Mouse (Mus musculus): Measurements from ENCODE around the gene Dupd1.

The Dupd1 gene

DNA sequence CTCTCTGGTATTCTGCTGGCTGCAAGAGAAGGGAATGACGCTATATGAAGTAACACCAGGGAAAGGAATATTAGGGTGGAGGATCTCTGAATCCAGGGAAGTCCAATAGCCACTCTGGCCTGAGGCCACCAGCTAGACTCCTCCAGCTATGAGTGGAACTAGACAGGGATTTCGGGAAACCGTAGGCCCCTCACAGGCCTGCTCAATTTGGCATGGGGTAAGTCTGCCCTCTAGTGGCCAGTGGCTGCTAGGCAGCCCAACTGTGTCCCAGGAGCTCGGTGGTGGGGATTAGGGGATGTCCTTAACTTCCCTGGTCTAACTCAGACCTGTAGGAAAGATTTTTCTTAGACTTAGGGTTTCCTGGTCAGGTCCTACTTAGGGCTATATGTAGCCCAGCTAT lies 27.4 kb upstream of the Dupd1 start:
- Histone ChIP-seq H3K36me3 (ENCODE audit: control insufficient read depth, insufficient read depth, low read length, poor library complexity, severe bottlenecking) (no peaks in the 10 kb centered on the region), H3K27me3 (ENCODE audit: control insufficient read depth, insufficient read depth, low read length, poor library complexity, severe bottlenecking) (no peaks in the 10 kb centered on the region)
- peak; percentile 78 for DNase-seq (ENCODE audit: low read depth, low spot score)

DNA sequence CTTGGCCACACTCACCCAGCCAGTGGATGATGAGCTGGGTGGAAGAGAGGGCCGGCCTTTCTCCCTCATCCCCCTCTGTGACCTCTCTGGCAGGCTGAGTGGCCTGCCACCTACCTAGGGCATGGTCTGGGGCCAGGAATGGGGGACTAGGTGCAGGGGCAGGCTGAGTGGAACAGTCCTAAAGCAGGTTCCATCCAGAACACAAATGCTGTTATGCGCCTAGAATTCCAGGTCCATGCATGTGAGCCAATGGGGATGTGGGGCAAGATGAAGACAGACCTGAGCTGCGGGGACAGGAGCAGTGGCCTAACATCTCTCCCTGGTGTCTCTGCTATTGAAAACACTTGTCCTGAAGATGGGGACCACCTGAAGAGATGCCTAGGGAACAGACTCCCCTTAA lies 26.9 kb upstream of the Dupd1 start:
- Histone ChIP-seq H3K27me3 (ENCODE audit: control insufficient read depth, insufficient read depth, low read length, poor library complexity, severe bottlenecking) (no peaks in the 10 kb centered on the region), H3K36me3 (ENCODE audit: control insufficient read depth, insufficient read depth, low read length, poor library complexity, severe bottlenecking) (no peaks in the 10 kb centered on the region)
- DNase-seq (ENCODE audit: low read depth, low spot score) = no peak

DNA sequence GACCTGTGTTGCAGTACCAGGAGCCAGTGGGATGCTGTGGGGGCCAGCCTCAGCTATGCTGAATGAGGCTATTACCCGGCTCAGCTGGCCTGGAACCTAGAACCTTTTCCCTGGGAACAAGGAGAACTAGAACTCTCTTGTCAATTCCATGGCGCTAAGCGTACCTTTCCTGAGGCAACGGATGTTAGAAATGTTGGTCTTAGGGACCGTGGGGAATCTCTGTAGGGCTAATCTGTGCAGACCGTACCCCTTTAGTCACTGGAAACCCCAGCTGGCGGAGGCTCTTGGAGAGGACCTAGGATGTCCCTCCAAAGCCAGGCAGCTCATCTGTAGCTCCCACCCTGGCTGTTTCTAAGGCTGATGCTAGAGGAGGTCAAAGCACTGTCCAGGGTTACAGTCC lies 26.0 kb upstream of the Dupd1 start:
- no peak for DNase-seq (ENCODE audit: low read depth, low spot score)
- Histone ChIP-seq H3K27me3 (ENCODE audit: control insufficient read depth, insufficient read depth, low read length, poor library complexity, severe bottlenecking) (no peaks in the 10 kb centered on the region), H3K36me3 (ENCODE audit: control insufficient read depth, insufficient read depth, low read length, poor library complexity, severe bottlenecking) (no peaks in the 10 kb centered on the region)

DNA sequence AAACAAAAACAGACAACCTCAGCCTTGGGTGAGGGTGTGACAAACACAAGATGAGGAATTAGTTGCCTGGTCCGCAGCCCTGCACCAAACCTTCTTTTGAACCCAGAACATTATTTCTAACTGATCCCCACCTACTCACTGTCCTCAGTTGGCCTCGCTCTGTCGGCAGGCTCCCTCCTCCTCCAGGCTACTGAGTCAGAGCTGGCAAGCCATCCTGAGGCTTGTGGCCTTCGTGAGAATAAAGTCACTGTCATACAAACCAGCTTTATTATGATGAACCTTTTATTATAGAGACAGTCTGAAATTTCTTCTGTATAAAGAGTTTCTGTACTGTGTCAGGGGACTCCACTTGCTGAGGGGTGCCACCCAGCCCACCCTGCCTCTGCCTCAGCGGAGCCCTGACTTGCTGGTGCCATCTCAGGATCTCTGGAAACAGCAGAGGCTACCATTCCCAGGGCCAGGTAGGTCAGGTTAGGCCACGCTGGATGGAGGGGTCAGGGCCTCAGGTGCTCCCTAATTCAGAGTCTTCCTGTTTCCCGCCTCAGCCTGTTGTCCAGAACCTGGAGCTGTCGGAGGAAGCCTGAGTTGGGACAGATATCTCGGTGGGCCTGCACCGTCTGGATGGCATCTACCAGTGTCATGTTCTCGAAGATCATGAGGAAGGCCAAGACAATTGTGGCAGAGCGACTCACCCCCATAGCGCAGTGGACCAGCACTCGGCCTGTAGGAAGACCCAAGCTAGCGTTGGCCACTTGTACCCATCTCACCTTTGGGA lies 18.9 kb upstream of the Dupd1 start:
- Histone ChIP-seq H3K36me3 (ENCODE audit: control insufficient read depth, insufficient read depth, low read length, poor library complexity, severe bottlenecking) (no peaks in the 10 kb centered on the region), H3K27me3 (ENCODE audit: control insufficient read depth, insufficient read depth, low read length, poor library complexity, severe bottlenecking) (no peaks in the 10 kb centered on the region)
- DNase-seq (ENCODE audit: low read depth, low spot score) = no peak

DNA sequence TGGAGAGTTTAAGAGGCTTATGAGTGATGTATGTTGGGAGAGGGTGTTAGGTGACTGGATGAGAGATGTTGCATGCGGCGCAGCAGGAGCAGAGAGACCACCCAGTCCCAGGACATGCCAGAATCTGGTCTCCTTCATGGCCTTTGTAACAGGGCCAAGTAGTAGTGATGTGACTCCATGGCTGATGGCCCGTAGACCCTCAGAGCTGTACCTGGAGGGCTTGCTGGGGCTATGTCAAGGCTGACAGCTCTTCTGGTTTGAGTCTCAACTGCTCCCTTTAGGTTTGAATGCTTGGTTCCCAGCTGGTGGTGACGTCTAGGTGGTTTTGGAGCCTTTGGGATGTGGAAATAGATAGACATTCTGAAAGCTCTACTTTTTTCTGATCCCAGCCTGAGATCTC lies 15.6 kb upstream of the Dupd1 start:
- H3K36me3 ChIP-seq (ENCODE audit: control insufficient read depth, insufficient read depth, low read length, poor library complexity, severe bottlenecking) = no peaks in the 10 kb centered on the region
- H3K27me3 ChIP-seq (ENCODE audit: control insufficient read depth, insufficient read depth, low read length, poor library complexity, severe bottlenecking) = no peaks in the 10 kb centered on the region
- no peak for DNase-seq (ENCODE audit: low read depth, low spot score)

DNA sequence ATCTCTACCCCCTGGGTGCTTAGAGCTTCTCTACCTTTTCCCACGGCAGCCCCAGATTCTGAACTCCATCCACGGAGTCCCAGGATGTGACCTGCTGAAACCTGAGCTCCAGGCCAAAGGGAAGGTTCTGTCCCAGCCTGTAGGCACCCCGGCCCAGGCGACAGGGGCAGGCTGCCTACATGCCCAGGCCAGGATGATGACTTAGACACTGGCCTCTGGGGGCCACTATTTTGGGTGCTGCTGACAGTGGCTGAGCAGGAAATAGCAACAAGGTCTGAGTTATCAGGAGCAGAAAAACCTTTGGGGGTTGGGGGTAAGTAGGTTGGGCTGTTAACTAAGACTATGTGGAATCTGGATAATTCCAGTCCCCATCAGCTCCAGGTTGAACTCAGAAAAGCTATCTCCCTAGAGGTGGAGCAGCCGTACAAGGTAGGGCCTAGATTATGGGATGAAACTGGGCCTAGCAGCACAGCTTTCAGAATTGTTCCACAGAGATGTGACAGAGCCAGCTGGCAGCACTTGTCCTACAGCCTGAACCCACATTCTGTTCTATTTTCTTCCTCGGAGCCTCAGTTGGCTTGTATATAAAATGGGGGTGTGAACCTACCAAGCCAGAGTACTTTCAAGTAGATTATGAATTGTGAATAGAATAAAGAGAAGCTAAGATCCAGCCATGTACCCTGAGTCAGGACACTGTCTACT lies 14.8 kb upstream of the Dupd1 start:
- H3K36me3 ChIP-seq (ENCODE audit: control insufficient read depth, insufficient read depth, low read length, poor library complexity, severe bottlenecking) = no peaks in the 10 kb centered on the region
- no peaks in the 10 kb centered on the region for H3K27me3 ChIP-seq (ENCODE audit: control insufficient read depth, insufficient read depth, low read length, poor library complexity, severe bottlenecking)
- no peak for DNase-seq (ENCODE audit: low read depth, low spot score)

DNA sequence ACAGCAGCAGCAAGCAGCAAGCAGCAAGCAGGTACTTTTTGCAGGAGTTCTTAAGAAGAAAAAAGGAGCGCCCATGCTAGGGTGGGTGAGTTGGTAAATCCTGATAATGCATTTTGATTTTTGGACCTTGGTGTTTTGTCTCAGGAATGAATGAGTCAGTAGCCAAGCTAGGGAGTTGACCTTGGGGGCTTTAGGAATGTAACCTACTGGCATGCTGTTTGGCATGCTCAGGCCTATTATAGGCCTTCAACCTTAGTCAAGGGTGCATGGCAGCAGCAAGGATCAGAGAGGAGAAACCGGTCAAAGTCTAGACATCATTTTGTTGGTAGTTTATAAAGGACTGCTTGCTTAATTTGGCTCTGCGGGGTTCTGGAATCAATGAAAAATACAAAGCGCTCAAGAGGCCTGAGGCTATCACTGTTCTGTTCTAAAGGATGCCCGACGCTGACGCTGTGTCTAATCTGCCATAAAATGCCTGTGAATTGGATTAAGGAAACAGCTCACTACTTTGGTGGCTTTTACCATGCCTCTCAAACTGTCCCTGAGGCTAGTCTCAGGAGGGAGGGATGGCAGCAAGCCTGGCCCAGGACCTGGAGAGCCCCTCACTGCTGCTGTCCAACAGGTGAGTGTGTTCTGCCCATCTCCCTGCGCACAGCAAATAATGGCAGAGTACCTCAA lies 7.8 kb upstream of the Dupd1 start:
- no peaks in the 10 kb centered on the region for H3K27me3 ChIP-seq (ENCODE audit: control insufficient read depth, insufficient read depth, low read length, poor library complexity, severe bottlenecking)
- no peaks in the 10 kb centered on the region for H3K36me3 ChIP-seq (ENCODE audit: control insufficient read depth, insufficient read depth, low read length, poor library complexity, severe bottlenecking)
- no peak for DNase-seq (ENCODE audit: low read depth, low spot score)

DNA sequence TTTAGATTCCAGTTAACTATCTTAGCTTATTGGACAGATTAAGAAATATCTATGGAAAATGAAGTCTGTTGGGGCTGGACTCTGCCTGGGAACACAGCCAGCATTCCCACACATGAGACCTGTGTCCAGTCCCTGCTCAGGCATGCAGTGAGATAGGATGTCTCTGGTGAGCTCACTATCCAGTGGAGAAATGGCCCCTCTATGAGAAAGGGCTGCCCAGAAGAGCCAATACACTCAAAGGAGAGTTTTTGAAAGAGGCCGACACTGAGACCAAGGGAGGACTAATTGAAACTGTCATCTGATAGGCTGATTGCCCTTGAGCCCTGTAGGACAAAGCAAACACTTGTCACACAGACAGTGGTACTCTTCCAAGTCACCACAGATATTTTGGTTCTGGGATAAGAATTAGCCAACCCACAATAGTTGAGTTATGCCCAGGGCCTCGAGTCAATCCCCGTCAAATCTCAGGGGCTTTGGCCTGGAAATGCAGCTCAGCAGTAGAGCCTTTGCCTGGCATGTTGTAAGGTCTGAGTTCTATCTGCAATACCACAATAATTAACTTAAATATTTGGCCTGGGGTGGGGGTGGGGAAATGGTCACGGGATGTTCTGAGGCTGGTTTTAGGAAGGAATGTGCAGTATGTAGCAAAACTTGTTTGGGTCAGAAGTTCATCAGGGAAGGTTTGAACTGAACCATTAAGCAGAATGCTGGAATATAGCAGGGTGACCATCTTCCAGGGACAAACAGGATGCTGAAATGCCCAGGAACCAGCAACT lies 6.2 kb upstream of the Dupd1 start:
- no peak for DNase-seq (ENCODE audit: low read depth, low spot score)

DNA sequence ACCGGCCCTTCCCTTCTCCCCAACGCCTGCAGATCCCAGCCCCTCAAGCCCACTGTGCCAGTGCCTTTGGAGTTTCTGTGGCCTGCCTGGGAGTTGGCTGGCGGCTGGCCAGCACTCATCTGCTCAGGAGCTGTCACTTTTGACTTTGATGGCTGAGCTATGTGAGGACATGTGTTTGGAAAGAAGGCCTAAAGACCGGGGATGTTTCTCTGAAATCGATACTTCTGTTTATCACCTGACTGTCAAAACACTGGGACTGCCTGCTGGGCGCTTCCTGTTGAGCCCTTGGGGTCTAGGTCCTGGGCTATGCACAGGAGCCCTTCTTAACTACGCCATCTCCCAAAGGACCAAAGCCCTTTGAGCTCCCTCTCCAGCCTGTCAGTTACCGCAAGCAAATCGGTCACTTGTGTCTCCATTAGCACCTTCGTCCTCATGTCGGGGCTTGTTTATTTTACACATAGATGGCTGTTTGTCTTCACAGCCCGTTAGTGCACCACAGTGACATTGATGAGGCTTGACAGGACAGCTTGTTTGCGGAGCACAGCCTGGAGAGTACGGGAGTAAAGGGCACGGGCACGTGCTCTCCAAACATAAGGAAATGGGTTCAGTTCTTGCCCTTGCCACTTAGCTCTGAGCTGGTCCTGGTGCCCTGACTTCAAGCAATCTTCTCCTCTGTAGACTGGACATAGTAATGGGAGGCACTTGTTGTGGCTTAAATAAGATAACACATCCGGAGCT lies 5.4 kb upstream of the Dupd1 start:
- Histone ChIP-seq H3K36me3 (ENCODE audit: control insufficient read depth, insufficient read depth, low read length, poor library complexity, severe bottlenecking) (no peaks in the 10 kb centered on the region), H3K27me3 (ENCODE audit: control insufficient read depth, insufficient read depth, low read length, poor library complexity, severe bottlenecking) (no peaks in the 10 kb centered on the region)
- no peak for DNase-seq (ENCODE audit: low read depth, low spot score)

More for the DNA sequence above, 6.2 kb upstream of the Dupd1 start:
- Histone ChIP-seq H3K27me3 (ENCODE audit: control insufficient read depth, insufficient read depth, low read length, poor library complexity, severe bottlenecking) (no peaks in the 10 kb centered on the region), H3K36me3 (ENCODE audit: control insufficient read depth, insufficient read depth, low read length, poor library complexity, severe bottlenecking) (no peaks in the 10 kb centered on the region)

DNA sequence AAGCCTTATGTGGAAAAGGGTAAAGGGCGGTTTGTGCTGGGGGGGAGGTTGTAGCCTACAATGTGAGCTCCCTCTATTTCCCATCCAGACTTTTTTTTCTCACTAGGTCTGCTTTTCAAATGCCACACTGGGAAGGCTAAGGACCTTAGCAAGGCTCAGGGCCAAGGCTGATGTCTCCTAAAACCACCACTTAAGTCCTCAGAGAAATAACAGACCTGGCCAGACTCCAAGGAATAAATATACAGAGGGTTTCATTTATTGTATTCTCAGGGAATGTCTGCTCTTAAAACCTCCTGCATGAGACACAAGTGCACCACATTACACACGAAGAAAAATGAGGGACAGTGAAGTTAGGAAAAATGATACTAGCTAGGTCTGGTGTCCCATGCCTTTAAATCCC lies 3.1 kb downstream of the Dupd1 start:
- H3K27me3 ChIP-seq (ENCODE audit: control insufficient read depth, insufficient read depth, low read length, poor library complexity, severe bottlenecking) = no peaks in the 10 kb centered on the region
- no peaks in the 10 kb centered on the region for H3K36me3 ChIP-seq (ENCODE audit: control insufficient read depth, insufficient read depth, low read length, poor library complexity, severe bottlenecking)
- no peak for DNase-seq (ENCODE audit: low read depth, low spot score)

DNA sequence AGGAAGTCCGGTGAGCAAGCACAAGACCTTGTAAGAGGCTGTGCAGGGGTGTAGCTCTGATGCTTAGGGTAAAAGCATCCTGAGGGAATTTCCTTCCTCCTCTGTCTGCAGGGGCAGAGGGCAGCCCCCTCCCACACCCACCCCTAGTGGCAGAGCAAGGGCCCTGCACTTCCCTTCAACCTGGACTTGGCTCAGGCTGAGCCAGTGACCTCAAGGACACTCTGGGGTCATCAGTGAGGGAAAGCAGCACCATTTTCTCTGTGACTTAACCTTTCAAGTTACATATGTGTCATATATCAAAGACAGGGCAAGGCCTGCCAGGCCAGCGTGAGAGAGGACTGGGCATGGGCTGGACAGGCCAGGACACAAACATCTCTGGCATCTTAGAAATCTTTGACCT lies 4.8 kb downstream of the Dupd1 start:
- H3K27me3 ChIP-seq (ENCODE audit: control insufficient read depth, insufficient read depth, low read length, poor library complexity, severe bottlenecking) = no peaks in the 10 kb centered on the region
- no peaks in the 10 kb centered on the region for H3K36me3 ChIP-seq (ENCODE audit: control insufficient read depth, insufficient read depth, low read length, poor library complexity, severe bottlenecking)
- DNase-seq (ENCODE audit: low read depth, low spot score) = no peak

DNA sequence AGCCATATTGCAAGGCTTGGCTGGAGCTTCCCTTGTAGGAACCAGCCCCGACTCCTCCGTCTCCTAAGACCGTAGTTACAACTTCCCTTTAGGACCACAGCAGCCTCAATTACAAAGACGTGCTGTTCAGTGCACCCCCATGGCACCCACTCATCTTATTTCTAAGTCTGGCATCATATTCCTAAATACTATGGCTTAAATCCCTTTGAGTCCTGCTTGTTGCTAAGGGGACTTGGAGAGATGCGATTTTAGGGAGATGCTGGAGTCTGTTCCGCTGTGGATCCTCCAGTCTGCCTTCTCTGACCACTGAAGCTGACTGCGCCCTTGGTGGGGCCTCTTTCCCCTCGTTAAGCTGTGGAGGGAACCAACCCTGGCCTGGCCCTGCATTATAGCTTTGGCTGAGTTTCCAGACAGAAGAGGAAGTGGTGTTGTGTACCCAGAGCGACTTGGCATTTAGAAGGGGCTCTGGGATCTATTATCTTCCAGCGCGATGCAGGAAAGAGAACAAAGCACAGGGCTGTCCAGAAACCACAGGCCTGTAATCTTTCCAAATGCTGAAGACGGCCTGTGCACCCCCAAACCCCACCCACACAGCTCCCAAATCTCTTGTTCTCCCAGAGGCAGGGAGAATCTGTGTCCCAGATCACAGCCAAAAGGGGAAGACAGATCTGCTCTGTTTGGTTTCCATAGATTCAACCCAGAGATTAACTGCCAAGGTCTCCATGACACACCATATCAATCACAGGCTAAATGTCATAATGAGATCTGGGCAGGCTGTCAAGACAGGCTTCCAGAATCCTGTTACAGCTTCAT lies 7.4 kb downstream of the Dupd1 start:
- no peak for DNase-seq (ENCODE audit: low read depth, low spot score)
- Histone ChIP-seq H3K36me3 (ENCODE audit: control insufficient read depth, insufficient read depth, low read length, poor library complexity, severe bottlenecking) (no peaks in the 10 kb centered on the region), H3K27me3 (ENCODE audit: control insufficient read depth, insufficient read depth, low read length, poor library complexity, severe bottlenecking) (no peaks in the 10 kb centered on the region)

DNA sequence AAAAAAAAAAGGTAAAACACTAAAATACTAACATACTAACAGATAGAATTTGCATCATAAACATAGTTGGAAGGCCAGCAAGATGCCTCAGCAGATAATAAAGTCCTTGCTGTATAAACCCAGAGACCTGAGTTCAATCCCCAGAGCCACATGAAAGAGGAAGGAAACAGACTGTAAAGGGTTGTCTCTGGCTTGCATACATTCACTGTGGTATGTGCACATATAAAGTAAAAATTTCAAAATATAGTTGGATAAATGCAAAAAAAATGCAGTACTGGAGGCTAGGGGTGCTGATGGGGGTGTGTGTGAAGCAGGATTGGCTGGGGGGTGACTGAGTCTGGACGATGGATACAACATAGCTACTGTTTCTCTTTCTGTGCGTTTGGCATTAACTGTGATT lies 8.9 kb downstream of the Dupd1 start:
- no peaks in the 10 kb centered on the region for H3K27me3 ChIP-seq (ENCODE audit: control insufficient read depth, insufficient read depth, low read length, poor library complexity, severe bottlenecking)
- no peaks in the 10 kb centered on the region for H3K36me3 ChIP-seq (ENCODE audit: control insufficient read depth, insufficient read depth, low read length, poor library complexity, severe bottlenecking)

More for the DNA sequence above, 8.9 kb downstream of the Dupd1 start:
- no peak for DNase-seq (ENCODE audit: low read depth, low spot score)
